Mouse (Mus musculus): ENCODE results near the gene Ddah1. TPM values are rescaled to one million over a fixed set of nuclear protein-coding genes. Genes with fewer than 3 reads are reported as not detected.
A peak's percentile ranks its signal among the peaks of the same experiment; 100 is the strongest.

Ddah1 gene
- polyA plus RNA-seq, 1 experiment from 2014 or later = 91.2 TPM

GRCm38 (mm10) chr3:145738662-145739061 lies 19.8 kb upstream of the Ddah1 start:
- Histone ChIP-seq H3K4me1 (ENCODE audit: control insufficient read depth, insufficient read depth, low read length) (no peaks in the 10 kb centered on the region), H3K9me3 (ENCODE audit: control insufficient read depth, low read length) (no peaks in the 10 kb centered on the region), H3K27ac (replicated peaks; ENCODE audit: low read depth, low read length) (no peak overlapping the region), H3K27me3 (ENCODE audit: control insufficient read depth, insufficient read depth, low read length) (no peaks in the 10 kb centered on the region), H3K9ac (replicated peaks; ENCODE audit: low read length) (no peak overlapping the region), H3K4me2 (ENCODE audit: low read length) (no peak overlapping the region), H3K4me3 (replicated peaks; ENCODE audit: low read depth, low read length) (no peak overlapping the region), H3K36me3 (ENCODE audit: control insufficient read depth, insufficient read depth, low read length) (no peaks in the 10 kb centered on the region)
- DNase-seq (no peak), ATAC-seq (ENCODE audit: low FRiP score, low TSS enrichment) (no peak)
- 86% methylated on average over 14 of the region's 14 CpGs for WGBS

- Histone ChIP-seq H3K4me3 (replicated peaks; ENCODE audit: low read depth, low read length) (no peak overlapping the region), H3K4me2 (ENCODE audit: low read length) (no peak overlapping the region), H3K27ac (replicated peaks; ENCODE audit: low read depth, low read length) (no peak overlapping the region), H3K9me3 (ENCODE audit: control insufficient read depth, low read length) (no peaks in the 10 kb centered on the region), H3K27me3 (ENCODE audit: control insufficient read depth, insufficient read depth, low read length) (no peaks in the 10 kb centered on the region), H3K4me1 (ENCODE audit: control insufficient read depth, insufficient read depth, low read length) (no peaks in the 10 kb centered on the region), H3K36me3 (ENCODE audit: control insufficient read depth, insufficient read depth, low read length) (no peaks in the 10 kb centered on the region), H3K9ac (replicated peaks; ENCODE audit: low read length) (no peak overlapping the region)
- no peak for ATAC-seq (ENCODE audit: low FRiP score, low TSS enrichment)
- WGBS = 67% methylated on average over 7 of the region's 7 CpGs
- DNase-seq = no peak
Observed at GRCm38 (mm10) chr3:145739904-145740303, 18.6 kb upstream of the Ddah1 start.

- no peaks in the 10 kb centered on the region for H3K27me3 ChIP-seq (ENCODE audit: control insufficient read depth, insufficient read depth, low read length)
- no peak overlapping the region for H3K9ac ChIP-seq (replicated peaks; ENCODE audit: low read length)
- no peaks in the 10 kb centered on the region for H3K4me1 ChIP-seq (ENCODE audit: control insufficient read depth, insufficient read depth, low read length)
- H3K36me3 ChIP-seq (ENCODE audit: control insufficient read depth, insufficient read depth, low read length) = no peaks in the 10 kb centered on the region
- 62% methylated on average over 9 of the region's 9 CpGs for WGBS
- ATAC-seq (ENCODE audit: low FRiP score, low TSS enrichment) = no peak
- H3K4me3 ChIP-seq (replicated peaks; ENCODE audit: low read depth, low read length) = no peak overlapping the region
- H3K9me3 ChIP-seq (ENCODE audit: control insufficient read depth, low read length) = no peaks in the 10 kb centered on the region
- no peak overlapping the region for H3K27ac ChIP-seq (replicated peaks; ENCODE audit: low read depth, low read length)
- DNase-seq = no peak
- H3K4me2 ChIP-seq (ENCODE audit: low read length) = no peak overlapping the region
Observed at GRCm38 (mm10) chr3:145743050-145743449, 15.4 kb upstream of the Ddah1 start.

GRCm38 (mm10) chr3:145743476-145744027 lies 14.9 kb upstream of the Ddah1 start:
- Histone ChIP-seq H3K27me3 (ENCODE audit: control insufficient read depth, insufficient read depth, low read length) (no peaks in the 10 kb centered on the region), H3K4me2 (ENCODE audit: low read length) (no peak overlapping the region), H3K9ac (replicated peaks; ENCODE audit: low read length) (no peak overlapping the region), H3K9me3 (ENCODE audit: control insufficient read depth, low read length) (no peaks in the 10 kb centered on the region), H3K36me3 (ENCODE audit: control insufficient read depth, insufficient read depth, low read length) (no peaks in the 10 kb centered on the region), H3K4me3 (replicated peaks; ENCODE audit: low read depth, low read length) (no peak overlapping the region), H3K4me1 (ENCODE audit: control insufficient read depth, insufficient read depth, low read length) (no peaks in the 10 kb centered on the region), H3K27ac (replicated peaks; ENCODE audit: low read depth, low read length) (no peak overlapping the region)
- DNase-seq (no peak), ATAC-seq (ENCODE audit: low FRiP score, low TSS enrichment) (no peak)
- 82% methylated on average over 9 of the region's 9 CpGs for whole genome bisulfite sequencing

- Histone ChIP-seq H3K4me1 (ENCODE audit: control insufficient read depth, insufficient read depth, low read length) (no peaks in the 10 kb centered on the region), H3K4me3 (replicated peaks; ENCODE audit: low read depth, low read length) (no peak overlapping the region), H3K9me3 (ENCODE audit: control insufficient read depth, low read length) (no peaks in the 10 kb centered on the region), H3K4me2 (ENCODE audit: low read length) (no peak overlapping the region), H3K27ac (replicated peaks; ENCODE audit: low read depth, low read length) (no peak overlapping the region), H3K36me3 (ENCODE audit: control insufficient read depth, insufficient read depth, low read length) (no peaks in the 10 kb centered on the region), H3K27me3 (ENCODE audit: control insufficient read depth, insufficient read depth, low read length) (no peaks in the 10 kb centered on the region), H3K9ac (replicated peaks; ENCODE audit: low read length) (no peak overlapping the region)
- no peak for DNase-seq
- no peak for ATAC-seq (ENCODE audit: low FRiP score, low TSS enrichment)
- WGBS = 70% methylated on average over 1 of the region's 1 CpGs
Observed at GRCm38 (mm10) chr3:145748626-145749025, 9.8 kb upstream of the Ddah1 start.

- no peak overlapping the region for H3K4me3 ChIP-seq (replicated peaks; ENCODE audit: low read depth, low read length)
- no peak overlapping the region for H3K27ac ChIP-seq (replicated peaks; ENCODE audit: low read depth, low read length)
Observed at GRCm38 (mm10) chr3:145756457-145756856, 2.0 kb upstream of the Ddah1 start.

GRCm38 (mm10) chr3:145757177-145757576 lies 1.3 kb upstream of the Ddah1 start:
- Histone ChIP-seq H3K27ac (replicated peaks; ENCODE audit: low read depth, low read length) (no peak overlapping the region), H3K4me1 (ENCODE audit: control insufficient read depth, insufficient read depth, low read length) (peaks cover 10% of the 10 kb centered on the region; the same call in 1 of the 2 replicates), H3K4me2 (ENCODE audit: low read length) (no peak overlapping the region), H3K9me3 (ENCODE audit: control insufficient read depth, low read length) (no peaks in the 10 kb centered on the region), H3K4me3 (replicated peaks; ENCODE audit: low read depth, low read length) (no peak overlapping the region), H3K27me3 (ENCODE audit: control insufficient read depth, insufficient read depth, low read length) (no peaks in the 10 kb centered on the region), H3K36me3 (ENCODE audit: control insufficient read depth, insufficient read depth, low read length) (no peaks in the 10 kb centered on the region), H3K9ac (replicated peaks; ENCODE audit: low read length) (no peak overlapping the region)
- WGBS = 77% methylated on average over 8 of the region's 8 CpGs
- DNase-seq = no peak
- no peak for ATAC-seq (ENCODE audit: low FRiP score, low TSS enrichment)

More at GRCm38 (mm10) chr3:145756457-145756856, 2.0 kb upstream of the Ddah1 start:
- Histone ChIP-seq H3K4me1 (ENCODE audit: control insufficient read depth, insufficient read depth, low read length) (peaks cover 10% of the 10 kb centered on the region; the same call in 1 of the 2 replicates), H3K4me2 (ENCODE audit: low read length) (no peak overlapping the region), H3K9me3 (ENCODE audit: control insufficient read depth, low read length) (no peaks in the 10 kb centered on the region), H3K27me3 (ENCODE audit: control insufficient read depth, insufficient read depth, low read length) (no peaks in the 10 kb centered on the region), H3K9ac (replicated peaks; ENCODE audit: low read length) (no peak overlapping the region), H3K36me3 (ENCODE audit: control insufficient read depth, insufficient read depth, low read length) (no peaks in the 10 kb centered on the region)
- ATAC-seq (ENCODE audit: low FRiP score, low TSS enrichment) (no peak), DNase-seq (no peak)
- WGBS = 82% methylated on average over 8 of the region's 8 CpGs

GRCm38 (mm10) chr3:145757844-145758243 lies 631 bp upstream of the Ddah1 start:
- DNase-seq (no peak), ATAC-seq (ENCODE audit: low FRiP score, low TSS enrichment) (no peak)
- peak overlapping the region; percentile 91 for H3K4me2 ChIP-seq (ENCODE audit: low read length)
- 50% methylated on average over 4 of the region's 4 CpGs for WGBS
- no peaks in the 10 kb centered on the region for H3K9me3 ChIP-seq (ENCODE audit: control insufficient read depth, low read length)
- no peak overlapping the region for H3K4me3 ChIP-seq (replicated peaks; ENCODE audit: low read depth, low read length)
- peaks cover 10% of the 10 kb centered on the region; the same call in 1 of the 2 replicates for H3K4me1 ChIP-seq (ENCODE audit: control insufficient read depth, insufficient read depth, low read length)
- no peak overlapping the region for H3K27ac ChIP-seq (replicated peaks; ENCODE audit: low read depth, low read length)
- no peak overlapping the region for H3K9ac ChIP-seq (replicated peaks; ENCODE audit: low read length)
- no peaks in the 10 kb centered on the region for H3K27me3 ChIP-seq (ENCODE audit: control insufficient read depth, insufficient read depth, low read length)
- no peaks in the 10 kb centered on the region for H3K36me3 ChIP-seq (ENCODE audit: control insufficient read depth, insufficient read depth, low read length)

GRCm38 (mm10) chr3:145759379-145760209 lies 1.1 kb downstream of the Ddah1 start:
- H3K36me3 ChIP-seq (ENCODE audit: control insufficient read depth, insufficient read depth, low read length) = no peaks in the 10 kb centered on the region
- peak overlapping the region; percentile 86 for H3K9ac ChIP-seq (replicated peaks; ENCODE audit: low read length)
- DNase-seq (peak; percentile 63), ATAC-seq (ENCODE audit: low FRiP score, low TSS enrichment) (no peak; the same call in 1 of the 2 replicates)
- 13% methylated on average over 14 of the region's 14 CpGs for WGBS
- no peaks in the 10 kb centered on the region for H3K27me3 ChIP-seq (ENCODE audit: control insufficient read depth, insufficient read depth, low read length)
- H3K4me3 ChIP-seq (replicated peaks; ENCODE audit: low read depth, low read length) = peak overlapping the region; percentile 61
- peak overlapping the region; percentile 91 for H3K4me2 ChIP-seq (ENCODE audit: low read length)
- no peaks in the 10 kb centered on the region for H3K9me3 ChIP-seq (ENCODE audit: control insufficient read depth, low read length)
- H3K27ac ChIP-seq (replicated peaks; ENCODE audit: low read depth, low read length) = peak overlapping the region; percentile 89
- peaks cover 8% of the 10 kb centered on the region; the same call in 1 of the 2 replicates for H3K4me1 ChIP-seq (ENCODE audit: control insufficient read depth, insufficient read depth, low read length)
